Mouse (Mus musculus) spleen, adult 12 weeks (tissue): ENCODE measurements around the gene Atg16l2.

Source experiments
- DNase-seq: peaks from one replicate; pipeline ENCODE4 v3.0.0; 2022; ENCODE audit warnings: low spot score

Atg16l2 gene

GRCm38 (mm10) chr7:101301881-101302456 is at the start of gene Atg16l2:
TSS of gene Atg16l2 (minus strand) at chr7:101302251.
- DNase-seq, result peak; percentile 91

GRCm38 (mm10) chr7:101349861-101350260 is 47.8 kb upstream of the Atg16l2 start:
- no peak for DNase-seq

- DNase-seq, result no peak
These were observed 46.3 kb upstream of the Atg16l2 start for GRCm38 (mm10) chr7:101348312-101348711.

GRCm38 (mm10) chr7:101347767-101348270 is 45.8 kb upstream of the Atg16l2 start, which contains the start of gene Arap1:
TSS of gene Arap1 (plus strand) at chr7:101348067.
- DNase-seq, result peak; percentile 66

GRCm38 (mm10) chr7:101346991-101347390 is 44.9 kb upstream of the Atg16l2 start:
- no peak for DNase-seq

GRCm38 (mm10) chr7:101344892-101345291 is 42.8 kb upstream of the Atg16l2 start:
- DNase-seq, result no peak

GRCm38 (mm10) chr7:101343135-101343534 is 41.1 kb upstream of the Atg16l2 start:
- no peak for DNase-seq

GRCm38 (mm10) chr7:101341405-101341804 is 39.4 kb upstream of the Atg16l2 start:
- DNase-seq, result no peak

GRCm38 (mm10) chr7:101337401-101337800 is 35.4 kb upstream of the Atg16l2 start:
- no peak for DNase-seq

GRCm38 (mm10) chr7:101336686-101337085 is 34.6 kb upstream of the Atg16l2 start:
- no peak for DNase-seq

GRCm38 (mm10) chr7:101335228-101335627 is 33.2 kb upstream of the Atg16l2 start:
- DNase-seq, result no peak

- DNase-seq, result no peak
These were observed 30.2 kb upstream of the Atg16l2 start for GRCm38 (mm10) chr7:101332045-101332831.

GRCm38 (mm10) chr7:101330841-101331173 is 28.8 kb upstream of the Atg16l2 start:
- no peak for DNase-seq

- no peak for DNase-seq
These were observed 28.2 kb upstream of the Atg16l2 start for GRCm38 (mm10) chr7:101330074-101330840.

- no peak for DNase-seq
These were observed 27.6 kb upstream of the Atg16l2 start for GRCm38 (mm10) chr7:101329606-101330005.

GRCm38 (mm10) chr7:101328621-101329158 is 26.6 kb upstream of the Atg16l2 start:
- no peak for DNase-seq

GRCm38 (mm10) chr7:101327786-101328185 is 25.7 kb upstream of the Atg16l2 start:
- DNase-seq, result no peak

- no peak for DNase-seq
These were observed 25.2 kb upstream of the Atg16l2 start for GRCm38 (mm10) chr7:101327263-101327662.

GRCm38 (mm10) chr7:101326006-101326405 is 24.0 kb upstream of the Atg16l2 start:
- DNase-seq, result no peak

- DNase-seq, result no peak
These were observed 22.3 kb upstream of the Atg16l2 start for GRCm38 (mm10) chr7:101324142-101324962.

GRCm38 (mm10) chr7:101323141-101323594 is 21.1 kb upstream of the Atg16l2 start:
- peak; percentile 34 for DNase-seq
